Mouse (Mus musculus): ENCODE data around the gene Pitpnm3. TPM values are rescaled to one million over a fixed set of nuclear protein-coding genes. Genes with fewer than 3 reads are reported as not detected.
"Not testable (repeated sequence)": the region's sequence is repeated elsewhere in the genome, so short reads cannot be mapped to it uniquely, and the experiment has no call there.

Pitpnm3 gene
- polyA plus RNA-seq (2012; rRNA removed) = 55.9 and 62.9 TPM in 2 replicates

GRCm38 (mm10) chr11:72135383-72136158 is at the start of gene Pitpnm3:
Pitpnm3 (minus strand) TSS chr11:72135778.
- under 1% methylated on average over 106 of the region's 107 CpGs for WGBS
- peak within 1 kb of the TSS; percentile 79 for H3K27ac ChIP-seq (ENCODE audit: insufficient read depth, low read length)
- no peaks in the 10 kb centered on the region for H3K27me3 ChIP-seq (ENCODE audit: control insufficient read depth, insufficient read depth, low read length)
- DNase-seq = peak; percentile 83 to 85
- H3K4me1 ChIP-seq (ENCODE audit: control insufficient read depth, insufficient read depth, low read length) = peaks cover 26% of the 10 kb centered on the region
- peak within 1 kb of the TSS; percentile 89 for H3K4me3 ChIP-seq (replicated peaks; ENCODE audit: insufficient read depth, low read depth, low read length)
- TF ChIP-seq CTCF (IDR thresholded peaks at IDR 0.05; ENCODE audit: borderline replicate concordance, insufficient read depth, low read depth, low read length) (no peak), POLR2A (IDR thresholded peaks at IDR 0.05; ENCODE audit: borderline replicate concordance, insufficient read depth, low read length) (peak; percentile 47; the same call in 1 of the 2 replicates)

GRCm38 (mm10) chr11:72184252-72184651 is 48.7 kb upstream of the Pitpnm3 start:
- Histone ChIP-seq H3K4me3 (replicated peaks; ENCODE audit: insufficient read depth, low read depth, low read length) (no peak overlapping the region), H3K27me3 (ENCODE audit: control insufficient read depth, insufficient read depth, low read length) (no peaks in the 10 kb centered on the region), H3K4me1 (ENCODE audit: control insufficient read depth, insufficient read depth, low read length) (no peaks in the 10 kb centered on the region), H3K27ac (ENCODE audit: insufficient read depth, low read length) (no peak overlapping the region)
- WGBS = 86% methylated on average over 4 of the region's 4 CpGs
- no peak for DNase-seq
- no peak for TF ChIP-seq CTCF (IDR thresholded peaks at IDR 0.05; ENCODE audit: borderline replicate concordance, insufficient read depth, low read depth, low read length)
- no peak for TF ChIP-seq POLR2A (IDR thresholded peaks at IDR 0.05; ENCODE audit: borderline replicate concordance, insufficient read depth, low read length)

- Histone ChIP-seq H3K27me3 (ENCODE audit: control insufficient read depth, insufficient read depth, low read length) (no peaks in the 10 kb centered on the region), H3K4me3 (replicated peaks; ENCODE audit: insufficient read depth, low read depth, low read length) (no peak overlapping the region), H3K4me1 (ENCODE audit: control insufficient read depth, insufficient read depth, low read length) (no peaks in the 10 kb centered on the region), H3K27ac (ENCODE audit: insufficient read depth, low read length) (no peak overlapping the region)
- WGBS = 89% methylated on average over 4 of the region's 4 CpGs
- DNase-seq = no peak
- TF ChIP-seq CTCF (IDR thresholded peaks at IDR 0.05; ENCODE audit: borderline replicate concordance, insufficient read depth, low read depth, low read length) (no peak), POLR2A (IDR thresholded peaks at IDR 0.05; ENCODE audit: borderline replicate concordance, insufficient read depth, low read length) (no peak)
Observed at GRCm38 (mm10) chr11:72181136-72181535, 45.6 kb upstream of the Pitpnm3 start.

- Histone ChIP-seq H3K4me3 (replicated peaks; ENCODE audit: insufficient read depth, low read depth, low read length) (no peak overlapping the region), H3K27me3 (ENCODE audit: control insufficient read depth, insufficient read depth, low read length) (no peaks in the 10 kb centered on the region), H3K27ac (ENCODE audit: insufficient read depth, low read length) (no peak overlapping the region), H3K4me1 (ENCODE audit: control insufficient read depth, insufficient read depth, low read length) (no peaks in the 10 kb centered on the region)
- TF ChIP-seq POLR2A (IDR thresholded peaks at IDR 0.05; ENCODE audit: borderline replicate concordance, insufficient read depth, low read length) = no peak
- no peak for TF ChIP-seq CTCF (IDR thresholded peaks at IDR 0.05; ENCODE audit: borderline replicate concordance, insufficient read depth, low read depth, low read length)
- DNase-seq = no peak
- WGBS = 91% methylated on average over 5 of the region's 5 CpGs
Observed at GRCm38 (mm10) chr11:72180556-72180955, 45.0 kb upstream of the Pitpnm3 start.

- 39% methylated on average over 3 of the region's 3 CpGs for WGBS
- Histone ChIP-seq H3K27ac (ENCODE audit: insufficient read depth, low read length) (no peak overlapping the region), H3K4me1 (ENCODE audit: control insufficient read depth, insufficient read depth, low read length) (no peaks in the 10 kb centered on the region), H3K4me3 (replicated peaks; ENCODE audit: insufficient read depth, low read depth, low read length) (no peak overlapping the region), H3K27me3 (ENCODE audit: control insufficient read depth, insufficient read depth, low read length) (no peaks in the 10 kb centered on the region)
- no peak for TF ChIP-seq POLR2A (IDR thresholded peaks at IDR 0.05; ENCODE audit: borderline replicate concordance, insufficient read depth, low read length)
- TF ChIP-seq CTCF (IDR thresholded peaks at IDR 0.05; ENCODE audit: borderline replicate concordance, insufficient read depth, low read depth, low read length) = no peak
- no peak for DNase-seq
Observed at GRCm38 (mm10) chr11:72176553-72176952, 41.0 kb upstream of the Pitpnm3 start.

GRCm38 (mm10) chr11:72175966-72176365 is 40.4 kb upstream of the Pitpnm3 start:
- no peak overlapping the region for H3K27ac ChIP-seq (ENCODE audit: insufficient read depth, low read length)
- 89% methylated on average over 5 of the region's 5 CpGs for WGBS
- no peaks in the 10 kb centered on the region for H3K27me3 ChIP-seq (ENCODE audit: control insufficient read depth, insufficient read depth, low read length)
- H3K4me3 ChIP-seq (replicated peaks; ENCODE audit: insufficient read depth, low read depth, low read length) = no peak overlapping the region
- no peak for DNase-seq
- TF ChIP-seq POLR2A (IDR thresholded peaks at IDR 0.05; ENCODE audit: borderline replicate concordance, insufficient read depth, low read length) (no peak), CTCF (IDR thresholded peaks at IDR 0.05; ENCODE audit: borderline replicate concordance, insufficient read depth, low read depth, low read length) (no peak)
- H3K4me1 ChIP-seq (ENCODE audit: control insufficient read depth, insufficient read depth, low read length) = no peaks in the 10 kb centered on the region

GRCm38 (mm10) chr11:72174721-72175120 is 39.1 kb upstream of the Pitpnm3 start:
- DNase-seq = no peak
- Histone ChIP-seq H3K27me3 (ENCODE audit: control insufficient read depth, insufficient read depth, low read length) (no peaks in the 10 kb centered on the region), H3K27ac (ENCODE audit: insufficient read depth, low read length) (no peak overlapping the region), H3K4me3 (replicated peaks; ENCODE audit: insufficient read depth, low read depth, low read length) (no peak overlapping the region), H3K4me1 (ENCODE audit: control insufficient read depth, insufficient read depth, low read length) (no peaks in the 10 kb centered on the region)
- no peak for TF ChIP-seq CTCF (IDR thresholded peaks at IDR 0.05; ENCODE audit: borderline replicate concordance, insufficient read depth, low read depth, low read length)
- no peak for TF ChIP-seq POLR2A (IDR thresholded peaks at IDR 0.05; ENCODE audit: borderline replicate concordance, insufficient read depth, low read length)
- 94% methylated on average over 6 of the region's 6 CpGs for WGBS

- no peaks in the 10 kb centered on the region for H3K4me1 ChIP-seq (ENCODE audit: control insufficient read depth, insufficient read depth, low read length)
- no peak overlapping the region for H3K27ac ChIP-seq (ENCODE audit: insufficient read depth, low read length)
- no peak overlapping the region for H3K4me3 ChIP-seq (replicated peaks; ENCODE audit: insufficient read depth, low read depth, low read length)
- no peak for DNase-seq
- TF ChIP-seq CTCF (IDR thresholded peaks at IDR 0.05; ENCODE audit: borderline replicate concordance, insufficient read depth, low read depth, low read length) (no peak), POLR2A (IDR thresholded peaks at IDR 0.05; ENCODE audit: borderline replicate concordance, insufficient read depth, low read length) (no peak)
- 81% methylated on average over 5 of the region's 5 CpGs for WGBS
- no peaks in the 10 kb centered on the region for H3K27me3 ChIP-seq (ENCODE audit: control insufficient read depth, insufficient read depth, low read length)
Observed at GRCm38 (mm10) chr11:72173506-72173905, 37.9 kb upstream of the Pitpnm3 start.

- not testable (repeated sequence) for DNase-seq; H3K4me1 ChIP-seq (ENCODE audit: control insufficient read depth, insufficient read depth, low read length); H3K27ac ChIP-seq (ENCODE audit: insufficient read depth, low read length); H3K27me3 ChIP-seq (ENCODE audit: control insufficient read depth, insufficient read depth, low read length); H3K4me3 ChIP-seq (replicated peaks; ENCODE audit: insufficient read depth, low read depth, low read length)
- 88% methylated on average over 4 of the region's 4 CpGs for WGBS
Observed at GRCm38 (mm10) chr11:72171906-72172305, 36.3 kb upstream of the Pitpnm3 start.

Data from cerebellum, adult 2 months (tissue).